Mouse (Mus musculus) gastrocnemius, adult 2 months (tissue): ENCODE data around the gene Pdcd11. TPM values are rescaled to one million over a fixed set of nuclear protein-coding genes. Genes with fewer than 3 reads are reported as not detected.
A peak's percentile ranks its signal among the peaks of the same experiment; 100 is the strongest.

ENCODE experiments used
- DNase-seq: peaks from one replicate; pipeline ENCODE4 v3.0.0; 2022
- H3K27ac ChIP-seq: fragments of 200-600 bp; 2 replicates; pipeline ENCODE4 v1.8.1; 2022; ENCODE audit warnings: mild to moderate bottlenecking
- H3K4me3 ChIP-seq: fragments of 200-600 bp; 2 replicates; pipeline ENCODE4 v1.8.1; 2022; ENCODE audit warnings: mild to moderate bottlenecking, moderate library complexity
- CTCF ChIP-seq: fragments of 200-600 bp; IDR thresholded peaks from 2 replicates; pipeline ENCODE4 v1.8.1; 2022; ENCODE audit warnings: antibody characterized with exemption, mild to moderate bottlenecking, moderate library complexity
- intact Hi-C: fragments of 180-260 bp; cut with DNase I; formaldehyde crosslinking; loops from one replicate; pipeline ENCODE4 v1.15.1; 2025
- long read RNA-seq, 2 experiments: library from polyadenylated mRNA; stranded (forward); transcript quantifications; one replicate each; pipeline ENCODE4 v2.0.0; 2021
- total RNA-seq, 2 experiments: library from RNA; stranded (reverse); gene quantifications; 2 replicates each; pipeline ENCODE4 v1.2.3; 2021

Pdcd11 gene
- total RNA-seq, result 1 to 10 TPM; 8.0 to 8.6 TPM
- long read RNA-seq, experiment 1, full-length matches to known transcripts, result 7 of 11 reads
- long read RNA-seq, experiment 1, partial matches to known transcripts, result 1 of 11 reads
- long read RNA-seq, experiment 1, other reads (novel, unspliced or antisense), result 3 of 11 reads
- long read RNA-seq, experiment 2, full-length matches to known transcripts, result 6 of 9 reads
- long read RNA-seq, experiment 2, partial matches to known transcripts, result 2 of 9 reads
- long read RNA-seq, experiment 2, other reads (novel, unspliced or antisense), result 1 of 9 reads

- Histone ChIP-seq H3K4me3 (peak within 1 kb of the TSS; percentile 94), H3K27ac (peak within 1 kb of the TSS; percentile 99)
- intact Hi-C loops, result no loop called here
- DNase-seq, result peak; percentile 98
- no peak for TF ChIP-seq CTCF
Measured at GRCm38 (mm10) chr19:47090550-47091156, at the start of gene Pdcd11, which contains the start of gene Usmg5. TSS of gene Pdcd11 (plus strand) at chr19:47090768. TSS of gene Usmg5 (minus strand) at chr19:47090647.

- peak; percentile 51 for TF ChIP-seq CTCF
- no peak for DNase-seq
- Histone ChIP-seq H3K4me3 (no peak overlapping the region), H3K27ac (no peak overlapping the region)
- intact Hi-C loops, result loop anchor here (10.0 kb wide), 1 partner anchor 359 kb away; the partner anchor contains the start of gene Borcs7
Measured at GRCm38 (mm10) chr19:47043608-47044007, 47.0 kb upstream of the Pdcd11 start.

- H3K4me3 ChIP-seq, result no peak overlapping the region
- TF ChIP-seq CTCF, result peak; percentile 13; the same call in 1 of the 2 replicates
- intact Hi-C loops, result loop anchor here (10.0 kb wide), 1 partner anchor 362 kb away; the partner anchor contains the start of gene Borcs7
- DNase-seq, result no peak
- H3K27ac ChIP-seq, result no peak overlapping the region
Measured at GRCm38 (mm10) chr19:47046343-47046742, 44.2 kb upstream of the Pdcd11 start.

GRCm38 (mm10) chr19:47047236-47047833, 43.2 kb upstream of the Pdcd11 start:
- TF ChIP-seq CTCF, result no peak
- peak overlapping the region; percentile 61; the same call in 1 of the 2 replicates for H3K27ac ChIP-seq
- H3K4me3 ChIP-seq, result no peak overlapping the region
- intact Hi-C loops, result loop anchor here (10.0 kb wide), 1 partner anchor 363 kb away; the partner anchor contains the start of gene Borcs7
- peak; percentile 24 for DNase-seq

- H3K4me3 ChIP-seq, result no peak overlapping the region
- TF ChIP-seq CTCF, result no peak
- intact Hi-C loops, result loop anchor here (10.0 kb wide), 1 partner anchor 364 kb away; the partner anchor contains the start of gene Borcs7
- H3K27ac ChIP-seq, result no peak overlapping the region
- DNase-seq, result no peak
Measured at GRCm38 (mm10) chr19:47049061-47049460, 41.5 kb upstream of the Pdcd11 start.

GRCm38 (mm10) chr19:47049840-47050239, 40.7 kb upstream of the Pdcd11 start:
- intact Hi-C loops, result loop anchor here (10.0 kb wide), 1 partner anchor 365 kb away; the partner anchor contains the start of gene Borcs7

GRCm38 (mm10) chr19:47050271-47051032, 40.1 kb upstream of the Pdcd11 start, which contains the start of gene Pcgf6:
TSS of gene Pcgf6 (minus strand) at chr19:47050906.
- DNase-seq, result peak; percentile 84
- H3K4me3 ChIP-seq, result peak within 1 kb of the TSS; percentile 78
- peak within 1 kb of the TSS; percentile 89 for H3K27ac ChIP-seq
- TF ChIP-seq CTCF, result no peak
- intact Hi-C loops, result no loop called here

More at GRCm38 (mm10) chr19:47049840-47050239, 40.7 kb upstream of the Pdcd11 start:
- Histone ChIP-seq H3K4me3 (peak overlapping the region; percentile 78), H3K27ac (peak overlapping the region; percentile 89)
- DNase-seq, result no peak
- no peak for TF ChIP-seq CTCF

GRCm38 (mm10) chr19:47052927-47053326, 37.6 kb upstream of the Pdcd11 start:
- no peak overlapping the region for H3K4me3 ChIP-seq
- TF ChIP-seq CTCF, result no peak
- no peak for DNase-seq
- no peak overlapping the region for H3K27ac ChIP-seq
- intact Hi-C loops, result no loop called here

GRCm38 (mm10) chr19:47053471-47053870, 37.1 kb upstream of the Pdcd11 start:
- intact Hi-C loops, result no loop called here
- H3K27ac ChIP-seq, result no peak overlapping the region
- no peak for TF ChIP-seq CTCF
- no peak overlapping the region for H3K4me3 ChIP-seq
- DNase-seq, result no peak

- no peak for DNase-seq
- TF ChIP-seq CTCF, result no peak
- Histone ChIP-seq H3K4me3 (no peak overlapping the region), H3K27ac (no peak overlapping the region)
- intact Hi-C loops, result no loop called here
Measured at GRCm38 (mm10) chr19:47057684-47058083, 32.9 kb upstream of the Pdcd11 start.

- TF ChIP-seq CTCF, result 0 out of 2 replicates have a peak, but pooled peaks have one; percentile 14
- Histone ChIP-seq H3K27ac (no peak overlapping the region), H3K4me3 (no peak overlapping the region)
- no peak for DNase-seq
- intact Hi-C loops, result no loop called here
Measured at GRCm38 (mm10) chr19:47065860-47066259, 24.7 kb upstream of the Pdcd11 start.
